Mouse (Mus musculus) urinary bladder, postnatal 25 days (tissue): Measurements from ENCODE around the gene Ccdc88a.
A peak's percentile ranks its signal among the peaks of the same experiment; 100 is the strongest.

Experiments
- DNase-seq: peaks from one replicate; pipeline ENCODE4 v3.0.0; 2022; ENCODE audit warnings: low spot score

The Ccdc88a gene

DNA sequence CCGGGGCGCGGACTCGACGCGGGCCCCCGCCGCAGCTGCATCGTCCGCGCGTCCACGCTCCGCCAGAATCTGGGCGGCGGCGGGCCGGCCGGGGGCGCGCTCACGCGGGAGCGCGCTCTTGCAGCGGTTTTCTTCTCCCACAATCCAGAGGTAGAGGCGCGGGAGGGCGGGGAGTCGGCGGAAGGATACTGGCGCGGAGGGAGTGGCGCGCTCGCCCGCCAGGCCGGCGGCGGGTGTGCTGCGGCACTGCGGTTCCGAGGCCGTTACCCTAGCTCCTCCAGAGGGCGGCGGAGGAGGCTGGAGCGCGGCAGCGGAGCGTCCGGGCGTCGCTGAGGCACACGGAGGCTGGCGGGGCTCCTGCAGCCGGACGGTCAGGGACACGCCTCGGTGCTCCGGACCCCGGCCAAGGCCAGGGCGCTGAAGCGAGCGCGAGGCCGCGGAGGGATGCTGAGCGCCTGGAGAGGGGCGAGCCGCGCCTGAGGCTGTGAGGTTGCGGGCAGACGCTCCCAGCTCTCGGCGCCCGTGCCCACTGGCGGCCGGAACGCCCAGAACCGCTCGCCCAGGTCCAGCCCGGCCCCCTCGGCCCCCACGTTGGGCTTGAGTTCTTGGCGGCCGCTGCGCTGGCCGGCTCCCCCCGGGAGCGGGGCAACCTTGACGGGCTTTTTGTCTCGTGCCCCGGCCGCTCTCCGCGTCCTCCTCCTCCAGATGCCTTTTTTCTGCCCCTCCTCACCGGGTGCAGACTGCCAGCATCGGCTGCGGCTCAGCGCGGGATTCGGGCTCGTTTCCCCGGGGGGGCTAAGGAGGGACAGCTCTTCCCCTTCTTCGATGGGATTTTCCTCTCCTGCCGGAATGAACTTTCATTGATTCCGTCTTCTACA, at the start of gene Ccdc88a:
Gene Ccdc88a, plus strand, starts transcription at position 263 of the 878 bp plus-strand sequence.
- DNase-seq, result peak; percentile 96

DNA sequence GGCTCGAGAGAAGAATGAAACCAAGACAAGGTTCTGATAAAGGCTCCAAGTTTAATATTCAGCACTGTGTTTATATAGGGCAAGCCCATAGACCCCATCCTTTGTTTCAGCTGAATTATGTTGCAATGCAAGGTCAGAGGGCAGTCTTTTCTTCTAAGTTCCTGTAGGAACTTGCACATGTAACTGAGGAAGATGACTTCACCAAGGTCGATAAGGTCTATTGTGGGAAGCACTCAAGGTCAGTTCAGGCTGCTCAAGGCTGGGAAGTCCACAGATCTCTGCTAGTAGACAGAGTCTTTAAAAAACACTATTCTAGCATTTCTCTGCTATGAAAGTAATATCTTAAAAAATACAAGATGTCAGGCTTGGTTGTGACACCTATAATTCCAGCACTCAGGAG, 38.0 kb upstream of the Ccdc88a start:
- no peak for DNase-seq

DNA sequence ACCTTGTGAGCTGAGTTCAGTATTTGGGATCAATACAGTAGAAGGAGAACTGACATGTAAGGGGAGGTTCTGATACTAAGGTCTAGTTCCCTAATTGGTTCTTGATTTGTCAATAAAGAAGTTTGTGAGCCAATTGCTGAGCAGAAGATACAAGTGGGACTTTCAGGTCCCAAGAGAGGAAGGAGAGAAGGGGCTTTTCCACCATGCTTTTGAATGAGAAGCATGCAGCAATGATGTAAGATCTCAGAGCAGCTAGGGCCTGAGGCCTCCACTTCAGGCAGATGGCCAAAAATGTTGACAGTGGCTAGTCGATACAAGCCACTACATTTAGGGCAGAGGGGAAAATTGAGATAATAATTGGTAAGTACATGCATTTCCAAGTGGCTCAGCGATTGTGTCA, 32.2 kb upstream of the Ccdc88a start:
- DNase-seq, result no peak

- DNase-seq, result no peak
Measured at GRCm38 (mm10) chr11:29344891-29345657, 28.4 kb upstream of the Ccdc88a start.

DNA sequence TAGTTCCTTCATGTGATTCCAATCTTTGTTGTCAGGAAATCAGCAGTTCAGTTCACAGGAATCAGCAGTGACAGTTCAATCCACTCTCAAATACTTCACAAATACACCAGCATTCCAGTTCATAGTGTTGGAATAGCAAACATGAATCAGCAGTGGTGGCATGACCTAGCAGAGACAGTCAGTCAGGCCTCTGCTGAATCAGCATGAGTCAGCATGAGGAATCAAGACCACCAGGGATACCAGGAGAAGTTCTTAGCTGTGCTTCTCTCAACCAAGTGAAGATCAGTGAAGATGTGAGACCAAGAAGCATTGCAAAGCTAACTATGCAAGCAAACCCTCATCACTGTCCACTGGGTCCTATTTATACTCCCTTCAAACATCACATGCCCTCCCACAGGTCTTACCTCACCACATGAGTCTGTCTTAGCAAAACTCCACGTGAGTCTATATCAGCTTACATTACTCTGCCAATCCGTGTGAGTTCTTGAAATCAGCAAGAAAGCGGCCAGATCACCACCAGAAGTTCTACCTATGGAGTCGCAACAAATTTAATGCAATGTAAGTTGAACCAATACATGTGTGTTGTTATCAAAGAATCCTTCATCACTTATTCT, 27.7 kb upstream of the Ccdc88a start:
- DNase-seq, result no peak

GRCm38 (mm10) chr11:29350891-29351290, 22.6 kb upstream of the Ccdc88a start:
- no peak for DNase-seq

DNA sequence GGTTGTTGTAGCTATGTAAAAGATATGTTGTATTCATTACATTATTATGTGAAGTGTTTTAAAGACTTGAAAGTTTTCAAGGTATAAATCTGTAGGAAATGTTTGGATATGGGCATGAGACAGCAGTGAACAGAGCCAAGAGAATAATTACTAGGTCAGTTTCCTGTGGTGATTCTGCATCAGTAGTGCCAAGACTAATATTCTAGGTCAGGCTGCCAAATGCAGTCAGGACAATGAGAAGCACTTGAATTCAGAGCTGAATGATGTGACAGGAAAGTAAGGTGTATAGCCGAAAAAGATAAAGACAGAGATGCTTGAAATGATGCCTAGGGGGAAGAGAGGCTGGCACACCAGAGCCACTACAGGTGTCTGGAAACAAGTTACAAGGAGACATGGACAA, 21.2 kb upstream of the Ccdc88a start:
- DNase-seq, result no peak

DNA sequence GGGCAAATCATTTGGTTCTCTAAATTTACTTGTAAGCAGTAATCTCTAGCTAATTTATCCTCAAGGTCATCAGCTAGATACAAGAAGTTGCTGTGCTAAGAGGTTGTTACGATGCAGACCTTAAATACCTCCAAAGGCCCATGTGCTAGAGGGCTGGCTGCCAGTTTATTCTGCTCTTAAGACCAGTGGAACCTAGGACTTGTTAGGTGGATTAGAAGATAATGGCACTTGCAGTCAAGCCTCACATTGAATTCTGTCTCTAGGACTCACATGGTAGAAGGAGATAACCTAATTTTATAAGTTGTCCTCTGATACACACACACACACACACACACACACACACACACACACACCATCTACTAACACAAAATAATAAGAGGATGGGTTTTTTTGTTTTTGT, 5.3 kb upstream of the Ccdc88a start:
- no peak for DNase-seq

- no peak for DNase-seq
Measured at GRCm38 (mm10) chr11:29373050-29373395, 435 bp upstream of the Ccdc88a start.

GRCm38 (mm10) chr11:29374274-29374656, 807 bp downstream of the Ccdc88a start:
- no peak for DNase-seq

- DNase-seq, result no peak
Measured at GRCm38 (mm10) chr11:29376635-29377034, 3.2 kb downstream of the Ccdc88a start.

DNA sequence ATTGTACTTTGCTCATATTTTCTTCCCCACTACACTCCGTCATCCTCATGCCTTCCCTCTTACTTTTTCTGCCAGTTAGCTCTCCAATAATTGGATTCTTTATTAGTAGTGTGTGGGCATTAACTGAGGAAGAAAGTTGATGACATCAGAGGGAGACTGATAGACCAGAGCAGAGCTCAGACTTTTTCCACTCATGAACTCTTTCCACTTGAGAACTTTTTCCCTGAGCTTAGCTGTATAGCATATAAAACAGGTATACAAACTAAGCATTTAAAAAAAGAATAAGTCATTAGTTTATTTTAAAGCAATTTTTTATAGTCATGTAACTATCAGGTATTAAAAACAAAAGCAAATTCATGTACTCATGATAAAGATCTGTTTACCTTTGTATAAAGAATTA, 5.3 kb downstream of the Ccdc88a start:
- DNase-seq, result no peak

- DNase-seq, result no peak
Measured at GRCm38 (mm10) chr11:29383493-29383892, 10.0 kb downstream of the Ccdc88a start.

- no peak for DNase-seq
Measured at GRCm38 (mm10) chr11:29384001-29384400, 10.5 kb downstream of the Ccdc88a start.

DNA sequence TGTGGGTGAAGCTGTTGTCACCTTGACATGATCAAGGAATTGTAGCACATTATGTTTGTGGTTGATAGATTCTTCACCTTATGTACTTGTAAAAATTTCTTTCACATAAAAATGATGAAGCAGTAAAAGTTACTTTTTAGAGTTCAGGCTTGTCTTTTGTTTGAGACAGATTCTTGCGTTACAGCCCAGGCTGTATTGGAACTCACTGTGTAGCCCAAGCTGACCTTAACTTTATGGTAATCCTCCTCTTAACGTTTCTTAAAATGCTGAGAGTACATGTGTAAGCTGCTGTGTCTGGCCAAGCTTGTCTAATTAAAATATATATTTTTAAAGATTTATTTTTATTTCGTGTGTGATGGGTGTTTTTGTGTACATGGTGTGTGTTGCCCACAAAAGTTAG, 11.2 kb downstream of the Ccdc88a start:
- no peak for DNase-seq

DNA sequence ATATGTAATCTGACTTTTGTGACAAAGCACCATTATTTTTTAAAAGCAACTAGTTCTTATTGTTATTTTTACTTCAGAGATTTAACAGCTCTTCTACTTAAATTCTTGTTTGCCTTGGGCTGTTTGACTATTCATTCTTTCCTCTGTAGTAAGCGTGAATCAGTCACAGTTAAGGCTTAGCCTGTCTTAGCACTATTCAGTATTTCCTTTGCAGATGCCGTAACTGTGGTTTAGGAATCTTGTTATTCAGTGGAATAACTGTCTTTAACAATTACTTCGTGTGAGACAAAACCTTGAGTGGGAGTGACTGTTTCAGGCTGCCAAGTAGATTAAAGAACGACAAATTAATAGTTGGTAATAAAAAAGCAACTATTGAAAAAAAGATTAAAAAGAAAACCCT, 16.5 kb downstream of the Ccdc88a start:
- no peak for DNase-seq

DNA sequence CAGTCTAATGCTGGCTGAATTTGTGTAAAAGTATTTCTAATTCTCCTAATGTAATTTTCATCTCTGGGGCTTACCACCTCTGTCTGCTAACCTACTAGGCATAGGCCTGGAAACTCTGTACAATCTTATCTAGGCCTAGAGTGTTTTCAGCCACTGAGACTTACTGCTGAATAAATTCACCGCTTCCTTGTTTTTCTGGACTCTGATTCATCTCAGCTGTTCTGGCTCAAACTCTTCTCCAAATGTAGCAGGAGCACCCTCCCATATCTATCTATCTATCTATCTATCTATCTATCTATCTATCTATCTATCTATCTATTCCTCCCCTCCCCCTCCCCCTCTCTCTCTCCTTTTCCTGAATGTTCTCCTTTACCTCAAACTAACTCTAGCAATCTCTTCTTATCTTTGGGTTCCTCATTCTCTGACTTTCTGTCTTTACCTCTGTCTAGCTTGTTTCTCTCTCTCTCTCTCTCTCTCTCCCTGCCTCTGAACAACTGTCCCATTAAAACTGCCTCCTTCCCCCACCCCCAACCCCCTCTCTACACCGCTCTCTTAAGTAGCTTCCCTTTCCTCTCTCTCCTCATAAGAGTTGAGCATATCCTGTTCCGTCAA, 21.8 kb downstream of the Ccdc88a start:
- DNase-seq, result no peak

DNA sequence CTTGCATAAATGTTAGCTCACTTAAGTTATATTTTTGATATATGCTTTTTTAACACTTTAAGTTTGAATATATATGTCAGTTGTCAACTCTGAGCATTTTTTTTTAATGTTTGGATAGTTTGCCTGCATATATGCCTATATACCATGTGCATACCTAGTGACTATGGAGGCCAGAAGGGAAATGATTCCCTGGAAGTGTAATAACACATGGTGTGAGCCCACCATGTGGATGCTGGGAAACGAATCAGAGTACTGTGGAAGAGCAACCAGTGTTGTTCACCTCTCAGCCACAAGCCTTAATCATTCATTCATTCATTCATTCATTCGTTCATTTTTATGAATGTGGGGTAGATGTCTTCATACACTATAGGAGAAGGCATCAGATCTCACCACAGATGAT, 26.9 kb downstream of the Ccdc88a start:
- DNase-seq, result no peak

- no peak for DNase-seq
Measured at GRCm38 (mm10) chr11:29406292-29406691, 32.8 kb downstream of the Ccdc88a start.

- no peak for DNase-seq
Measured at GRCm38 (mm10) chr11:29423496-29423895, 50.0 kb downstream of the Ccdc88a start.

- no peak for DNase-seq
Measured at GRCm38 (mm10) chr11:29428774-29429173, 55.3 kb downstream of the Ccdc88a start.

- DNase-seq, result no peak
Measured at GRCm38 (mm10) chr11:29431011-29431410, 57.6 kb downstream of the Ccdc88a start.

DNA sequence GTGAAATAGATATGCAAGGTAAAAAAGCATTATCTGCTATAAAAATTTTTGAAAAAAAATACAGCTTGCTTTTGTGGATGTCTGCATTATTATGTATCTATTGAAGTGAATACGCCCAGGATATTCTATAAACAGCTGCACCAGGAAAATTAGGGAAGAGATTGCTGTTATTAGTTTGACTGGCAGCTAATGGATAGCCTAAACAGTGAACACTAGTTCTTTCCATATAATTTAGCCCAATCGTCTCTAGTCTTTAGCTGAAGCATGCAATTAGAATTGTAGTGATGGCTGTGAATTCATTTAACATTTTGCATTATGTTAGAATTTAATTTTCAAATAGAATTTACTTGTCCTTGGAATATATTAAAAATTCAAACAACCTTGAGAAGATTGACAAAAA, 75.3 kb downstream of the Ccdc88a start:
- DNase-seq, result no peak
